Mouse (Mus musculus) adrenal gland, postnatal 4 days (tissue): ENCODE data around the gene Ggcx. TPM values are rescaled to one million over a fixed set of nuclear protein-coding genes. Genes with fewer than 3 reads are reported as not detected.

Experiments used
- DNase-seq, 2 experiments: peaks; one replicate each; pipeline ENCODE4 v3.0.0; 2021 to 2022; ENCODE audit warnings: low spot score in 2 of 2, mixed read lengths in 2 of 2
- long read RNA-seq, 2 experiments: library from polyadenylated mRNA; stranded (forward); transcript quantifications; one replicate each; pipeline ENCODE4 v2.0.0; 2021
- total RNA-seq, 2 experiments: library from RNA; stranded (reverse); gene quantifications; 2 replicates each; pipeline ENCODE4 v1.2.3; 2021

Gene Ggcx
- 10 to 100 TPM; 45.5 to 48.9 TPM for total RNA-seq
- long read RNA-seq, experiment 1, transcript Ggcx-201 (15 exons, 2,929 nt): major isoform, 11 of 15 reads
- long read RNA-seq, experiment 1, partial matches to known transcripts: 2 of 15 reads
- long read RNA-seq, experiment 1, other reads (novel, unspliced or antisense): 2 of 15 reads
- long read RNA-seq, experiment 2, transcript Ggcx-201 (15 exons, 2,929 nt): major isoform, 29 of 39 reads
- long read RNA-seq, experiment 2, partial matches to known transcripts: 7 of 39 reads
- long read RNA-seq, experiment 2, other reads (novel, unspliced or antisense): 3 of 39 reads

- DNase-seq: peak; percentile 78 to 86
These were observed at the start of gene Ggcx for GRCm38 (mm10) chr6:72414076-72414756. Gene Ggcx (plus strand): TSS chr6:72414308.

GRCm38 (mm10) chr6:72364985-72365384, 49.1 kb upstream of the Ggcx start:
- DNase-seq: no peak

GRCm38 (mm10) chr6:72366304-72366703, 47.8 kb upstream of the Ggcx start:
- DNase-seq: no peak

GRCm38 (mm10) chr6:72366844-72367443, 47.2 kb upstream of the Ggcx start, which contains the start of gene Rnf181:
Gene Rnf181 (minus strand): TSS chr6:72366956.
- DNase-seq: no peak

- no peak for DNase-seq
These were observed 46.6 kb upstream of the Ggcx start for GRCm38 (mm10) chr6:72367460-72367974.

- DNase-seq: no peak
These were observed 44.6 kb upstream of the Ggcx start for GRCm38 (mm10) chr6:72369557-72369956.

GRCm38 (mm10) chr6:72370091-72370490, 44.0 kb upstream of the Ggcx start:
- peak in 1 of 2 experiments; percentile 39 for DNase-seq

- no peak for DNase-seq
These were observed 43.0 kb upstream of the Ggcx start for GRCm38 (mm10) chr6:72371147-72371546.

GRCm38 (mm10) chr6:72371571-72371970, 42.5 kb upstream of the Ggcx start:
- no peak for DNase-seq

- no peak for DNase-seq
These were observed 40.9 kb upstream of the Ggcx start for GRCm38 (mm10) chr6:72373184-72373583.

- DNase-seq: no peak
These were observed 39.9 kb upstream of the Ggcx start for GRCm38 (mm10) chr6:72374206-72374605.

- DNase-seq: no peak
These were observed 39.1 kb upstream of the Ggcx start for GRCm38 (mm10) chr6:72374820-72375563.

- no peak for DNase-seq
These were observed 35.4 kb upstream of the Ggcx start for GRCm38 (mm10) chr6:72378510-72379234.

- no peak for DNase-seq
These were observed 34.6 kb upstream of the Ggcx start for GRCm38 (mm10) chr6:72379377-72380130.

- peak; percentile 61 to 71 for DNase-seq
These were observed 33.9 kb upstream of the Ggcx start, which contains the start of gene Vamp5 for GRCm38 (mm10) chr6:72380131-72380770. Gene Vamp5 (minus strand): TSS chr6:72380468.

GRCm38 (mm10) chr6:72382494-72382893, 31.6 kb upstream of the Ggcx start:
- DNase-seq: no peak

GRCm38 (mm10) chr6:72383142-72383820, 30.8 kb upstream of the Ggcx start:
- no peak for DNase-seq

GRCm38 (mm10) chr6:72383952-72384351, 30.2 kb upstream of the Ggcx start:
- DNase-seq: no peak

- DNase-seq: no peak
These were observed 28.9 kb upstream of the Ggcx start for GRCm38 (mm10) chr6:72385258-72385657.
